Mouse (Mus musculus) intestine, embryonic 16.5 days (tissue): ENCODE results near the gene Kdm2b. TPM values are rescaled to one million over a fixed set of nuclear protein-coding genes. Genes with fewer than 3 reads are reported as not detected.

Experiments used
- ATAC-seq: fragments of 200-750 bp; cut with Nextera tagmentation; 2 replicates; pipeline ENCODE4 v1.8.0; 2017; ENCODE audit warnings: moderate TSS enrichment, moderate library complexity
- H3K27ac ChIP-seq: fragments of 300-500 bp; sonication (generic); 2 replicates; pipeline ENCODE4 v1.5.1; 2014; ENCODE audit warnings: mild to moderate bottlenecking, low read length
- H3K27me3 ChIP-seq: fragments of 300-500 bp; sonication (generic); replicated peaks from 2 replicates; pipeline ENCODE4 v1.6.1; 2014; ENCODE audit warnings: low read length, control low read depth, mixed read lengths; ENCODE audit not compliant: control insufficient read depth, insufficient read depth
- H3K36me3 ChIP-seq: fragments of 300-500 bp; sonication (generic); 2 replicates; pipeline ENCODE4 v1.6.1; 2014; ENCODE audit warnings: low read length, control low read depth; ENCODE audit not compliant: control insufficient read depth, insufficient read depth
- H3K4me1 ChIP-seq: fragments of 300-500 bp; sonication (generic); 2 replicates; pipeline ENCODE4 v1.6.1; 2014; ENCODE audit warnings: low read length, control low read depth, mixed read lengths; ENCODE audit not compliant: control insufficient read depth, insufficient read depth
- H3K4me2 ChIP-seq: fragments of 300-500 bp; sonication (generic); 2 replicates; pipeline ENCODE4 v1.6.1; 2014; ENCODE audit warnings: low read depth, low read length, control low read depth
- H3K4me3 ChIP-seq: fragments of 300-500 bp; sonication (generic); 2 replicates; pipeline ENCODE4 v1.5.1; 2014; ENCODE audit warnings: mild to moderate bottlenecking, low read length
- H3K9ac ChIP-seq: fragments of 300-500 bp; sonication (generic); 2 replicates; pipeline ENCODE4 v1.6.1; 2014; ENCODE audit warnings: low read depth, low read length
- H3K9me3 ChIP-seq: fragments of 300-500 bp; sonication (generic); 2 replicates; pipeline ENCODE4 v1.6.1; 2016; ENCODE audit warnings: low read length, control low read depth; ENCODE audit not compliant: control insufficient read depth
- WGBS: fragments of 180-500 bp; shearing (Covaris S2); extraction: QIAGEN DNeasy Blood & Tissue Kit; methylation state at CpG from one replicate; pipeline ENCODE4 v1.1.7; 2014; 5-methylcytosine and 5-hydroxymethylcytosine counted together
- polyA plus RNA-seq: library from polyadenylated mRNA; unstranded; fragments of >200 nt; fragmentation: Nextera tagmentation; extraction: Ambion mirVana; gene quantifications from 2 replicates; pipeline ENCODE4 v1.2.1, GENCODE M21; 2015

Kdm2b gene
- polyA plus RNA-seq, 1 experiment from 2014 or later = 22.4 TPM

- 85% methylated on average over 10 of the region's 10 CpGs for WGBS
- Histone ChIP-seq H3K36me3 (no peaks in the 10 kb centered on the region), H3K4me3 (no peak overlapping the region), H3K27ac (no peak overlapping the region), H3K27me3 (no peaks in the 10 kb centered on the region), H3K4me1 (no peaks in the 10 kb centered on the region), H3K9ac (no peak overlapping the region), H3K9me3 (no peaks in the 10 kb centered on the region), H3K4me2 (no peak overlapping the region)
- no peak for ATAC-seq
These were observed 157.1 kb downstream of the Kdm2b start for GRCm38 (mm10) chr5:122832536-122832935.

DNA sequence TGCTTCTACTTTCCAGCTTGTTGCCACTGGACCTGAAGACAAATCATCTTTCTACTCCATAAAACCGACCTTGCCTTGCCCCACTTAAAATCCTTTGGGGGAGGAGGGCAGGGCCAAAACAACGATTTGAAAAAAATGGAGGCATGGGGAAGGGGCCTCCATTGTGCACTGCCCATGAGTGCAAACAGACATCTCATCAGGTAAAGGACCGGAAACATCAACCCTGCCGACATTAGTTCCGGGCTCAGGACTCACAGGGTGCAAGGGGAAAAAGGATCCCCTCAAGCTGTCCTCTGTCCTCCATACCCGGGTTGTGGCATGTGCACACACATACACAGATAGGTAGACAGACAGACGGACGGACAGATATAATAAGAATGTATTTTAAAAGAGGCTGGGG lies 164.5 kb downstream of the Kdm2b start:
- ATAC-seq = no peak
- H3K4me3 ChIP-seq = no peak overlapping the region
- H3K27me3 ChIP-seq = no peaks in the 10 kb centered on the region
- no peaks in the 10 kb centered on the region for H3K36me3 ChIP-seq
- no peak overlapping the region for H3K4me2 ChIP-seq
- 80% methylated on average over 8 of the region's 8 CpGs for WGBS
- H3K4me1 ChIP-seq = peaks cover 2% of the 10 kb centered on the region
- H3K9ac ChIP-seq = no peak overlapping the region
- no peaks in the 10 kb centered on the region for H3K9me3 ChIP-seq
- no peak overlapping the region for H3K27ac ChIP-seq

GRCm38 (mm10) chr5:122824450-122824849 lies 165.2 kb downstream of the Kdm2b start:
- Histone ChIP-seq H3K9me3 (no peaks in the 10 kb centered on the region), H3K27ac (no peak overlapping the region), H3K4me3 (no peak overlapping the region), H3K36me3 (no peaks in the 10 kb centered on the region), H3K27me3 (no peaks in the 10 kb centered on the region), H3K9ac (no peak overlapping the region), H3K4me1 (peaks cover 7% of the 10 kb centered on the region), H3K4me2 (no peak overlapping the region)
- no peak for ATAC-seq
- 72% methylated on average over 6 of the region's 6 CpGs for WGBS

DNA sequence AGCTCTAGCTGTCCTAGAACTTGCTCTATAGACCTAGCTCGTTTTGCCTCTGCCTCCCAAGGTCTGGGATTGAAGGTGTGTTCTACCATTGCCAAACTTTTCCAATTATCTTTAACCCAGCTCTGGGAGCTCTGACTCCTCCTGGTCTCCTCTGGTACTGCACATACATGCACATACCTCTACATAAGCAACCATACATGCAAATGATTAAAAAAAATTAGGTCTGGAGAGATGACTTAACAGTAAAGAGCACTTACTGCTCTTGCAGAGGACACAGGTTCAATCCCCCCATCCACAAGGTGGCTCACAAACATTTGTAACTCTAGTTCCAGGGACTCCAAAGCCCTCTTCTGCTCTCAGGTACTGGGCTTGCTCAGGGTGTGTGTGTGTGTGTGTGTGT lies 165.6 kb downstream of the Kdm2b start:
- H3K9me3 ChIP-seq = no peaks in the 10 kb centered on the region
- no peak overlapping the region for H3K27ac ChIP-seq
- H3K36me3 ChIP-seq = no peaks in the 10 kb centered on the region
- H3K27me3 ChIP-seq = no peaks in the 10 kb centered on the region
- H3K4me1 ChIP-seq = peaks cover 10% of the 10 kb centered on the region
- no peak overlapping the region for H3K4me3 ChIP-seq
- 85% methylated on average over 1 of the region's 1 CpGs for WGBS
- no peak for ATAC-seq
- no peak overlapping the region for H3K9ac ChIP-seq
- H3K4me2 ChIP-seq = no peak overlapping the region

- peaks cover 10% of the 10 kb centered on the region for H3K4me1 ChIP-seq
- H3K4me3 ChIP-seq = no peak overlapping the region
- peaks cover 13% of the 10 kb centered on the region for H3K36me3 ChIP-seq
- no peak for ATAC-seq
- whole genome bisulfite sequencing = 93% methylated on average over 4 of the region's 4 CpGs
- H3K9ac ChIP-seq = no peak overlapping the region
- no peak overlapping the region for H3K27ac ChIP-seq
- H3K9me3 ChIP-seq = no peaks in the 10 kb centered on the region
- H3K27me3 ChIP-seq = no peaks in the 10 kb centered on the region
- H3K4me2 ChIP-seq = no peak overlapping the region
These were observed 167.2 kb downstream of the Kdm2b start for GRCm38 (mm10) chr5:122822441-122822840.

DNA sequence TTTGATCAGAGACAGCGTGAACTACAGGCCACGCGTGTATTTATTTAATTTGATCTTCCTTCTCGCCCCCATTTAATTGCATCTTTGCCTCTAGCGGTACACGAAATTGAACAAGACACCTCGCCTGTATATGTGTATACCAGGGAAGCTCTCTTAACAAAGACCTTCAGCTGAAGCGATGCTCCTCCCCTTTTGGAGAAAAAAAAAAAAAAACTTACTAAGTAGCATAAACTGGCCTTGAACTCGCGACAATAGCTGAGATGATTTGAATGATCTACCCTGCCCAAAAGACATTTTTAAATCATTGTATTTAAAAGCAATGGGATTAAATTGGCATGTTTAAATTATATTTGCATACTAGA lies 168.1 kb downstream of the Kdm2b start:
- Histone ChIP-seq H3K27ac (peak overlapping the region; percentile 73), H3K4me3 (peak overlapping the region; percentile 85), H3K36me3 (peaks cover 20% of the 10 kb centered on the region), H3K4me1 (peaks cover 10% of the 10 kb centered on the region), H3K27me3 (no peaks in the 10 kb centered on the region), H3K9me3 (no peaks in the 10 kb centered on the region), H3K9ac (peak overlapping the region; percentile 60), H3K4me2 (peak overlapping the region; percentile 41)
- peak; percentile 57 for ATAC-seq
- under 1% methylated on average over 10 of the region's 10 CpGs for WGBS

- ATAC-seq = peak; percentile 99
- 0% methylated on average over 55 of the region's 55 CpGs for WGBS
- H3K4me3 ChIP-seq = peak within 1 kb of the TSS; percentile 85
- peak within 1 kb of the TSS; percentile 62 for H3K4me2 ChIP-seq
- H3K27ac ChIP-seq = peak within 1 kb of the TSS; percentile 98
- H3K36me3 ChIP-seq = peaks cover 22% of the 10 kb centered on the region
- H3K9ac ChIP-seq = peak within 1 kb of the TSS; percentile 88
- peaks cover 10% of the 10 kb centered on the region for H3K4me1 ChIP-seq
- no peaks in the 10 kb centered on the region for H3K9me3 ChIP-seq
- no peaks in the 10 kb centered on the region for H3K27me3 ChIP-seq
These were observed 168.7 kb downstream of the Kdm2b start, which contains the start of gene Anapc5 for GRCm38 (mm10) chr5:122820777-122821523. Anapc5 (minus strand) TSS chr5:122821339.

Other genes with a start within 250 kb of the Kdm2b start
- gene Camkk2, start 210.4 kb downstream of the Kdm2b start, polyA plus RNA-seq = 15.0 and 17.1 TPM in 2 replicates
- gene Anapc5, start 168.5 kb downstream of the Kdm2b start, polyA plus RNA-seq = 322 and 351 TPM in 2 replicates
- gene Rnf34, start 139.8 kb downstream of the Kdm2b start, polyA plus RNA-seq = 26.9 and 32.4 TPM in 2 replicates
- gene Orai1, start 25.3 kb upstream of the Kdm2b start, polyA plus RNA-seq = 20.1 and 21.9 TPM in 2 replicates
- 0.57 TPM in 1 of 2 replicates, not detected in the other for gene Morn3, start 57.2 kb upstream of the Kdm2b start, polyA plus RNA-seq
- 10.4 and 10.9 TPM in 2 replicates for gene Tmem120b, start 78.6 kb upstream of the Kdm2b start, polyA plus RNA-seq
- gene Rhof, start 142.9 kb upstream of the Kdm2b start, polyA plus RNA-seq = 2.5 and 2.8 TPM in 2 replicates
- gene Setd1b, start 152.4 kb upstream of the Kdm2b start, polyA plus RNA-seq = 6.6 and 6.9 TPM in 2 replicates
- 64.3 and 66.3 TPM in 2 replicates for gene Psmd9, start 179.6 kb upstream of the Kdm2b start, polyA plus RNA-seq
- 9.0 and 9.9 TPM in 2 replicates for gene Hpd, start 192.9 kb upstream of the Kdm2b start, polyA plus RNA-seq